Mouse (Mus musculus): ENCODE results near the gene Ppara. TPM values are rescaled to one million over a fixed set of nuclear protein-coding genes. Genes with fewer than 3 reads are reported as not detected.

Gene Ppara
- polyA plus RNA-seq, 2 experiments = 4.4 to 6.9 TPM

DNA sequence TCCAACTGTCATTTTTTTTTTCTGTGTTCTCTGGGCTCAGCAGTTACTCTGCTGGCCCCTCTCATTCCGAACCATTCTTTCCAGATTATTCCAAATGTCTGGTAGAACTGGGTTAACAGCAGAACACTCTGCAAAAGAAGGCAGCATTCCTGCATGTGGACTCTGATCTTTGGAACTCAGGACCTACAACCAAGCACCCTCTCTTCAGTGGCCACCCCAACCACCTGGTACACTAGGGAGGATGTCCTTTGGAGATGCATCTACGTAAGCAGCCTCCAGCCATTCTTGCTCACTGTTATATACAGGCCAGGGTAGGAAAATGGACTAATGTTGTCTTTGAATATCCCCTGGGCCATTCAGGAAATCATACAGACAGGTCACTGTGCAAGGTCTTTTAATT, 1.1 kb upstream of the Ppara start:
- no peak overlapping the region for H3K4me2 ChIP-seq (ENCODE audit: low read depth)
- 76% methylated on average over 2 of the region's 2 CpGs for WGBS (ENCODE audit: insufficient replicate concordance)
- no peak overlapping the region for H3K27ac ChIP-seq
- H3K9me3 ChIP-seq (ENCODE audit: control insufficient read depth, low read length) = no peaks in the 10 kb centered on the region
- H3K9ac ChIP-seq (replicated peaks) = no peak overlapping the region
- H3K4me3 ChIP-seq (ENCODE audit: insufficient read depth in 1 of 2, low read depth in 2 of 2, low read length in 2 of 2) = no peak overlapping the region
- no peaks in the 10 kb centered on the region for H3K36me3 ChIP-seq (replicated peaks; ENCODE audit: control insufficient read depth, insufficient read depth, low read depth)
- H3K4me1 ChIP-seq (replicated peaks; ENCODE audit: control insufficient read depth in 2 of 2, insufficient read depth in 2 of 2, low read length in 1 of 2) = peaks cover 0 to 13% of the 10 kb centered on the region in 2 experiments; a peak in 2 of 4 replicates
- ATAC-seq (ENCODE audit: insufficient read depth) = no peak
- DNase-seq (ENCODE audit: low read depth in 3 of 3, low spot score in 3 of 3) = no peak
- peaks cover 29% of the 10 kb centered on the region for H3K27me3 ChIP-seq (ENCODE audit: control insufficient read depth, insufficient read depth, low read length)
- TF ChIP-seq CTCF (IDR thresholded peaks at IDR 0.05; ENCODE audit: low read depth) (no peak), EP300 (IDR thresholded peaks at IDR 0.05; ENCODE audit: low read depth) (no peak)

DNA sequence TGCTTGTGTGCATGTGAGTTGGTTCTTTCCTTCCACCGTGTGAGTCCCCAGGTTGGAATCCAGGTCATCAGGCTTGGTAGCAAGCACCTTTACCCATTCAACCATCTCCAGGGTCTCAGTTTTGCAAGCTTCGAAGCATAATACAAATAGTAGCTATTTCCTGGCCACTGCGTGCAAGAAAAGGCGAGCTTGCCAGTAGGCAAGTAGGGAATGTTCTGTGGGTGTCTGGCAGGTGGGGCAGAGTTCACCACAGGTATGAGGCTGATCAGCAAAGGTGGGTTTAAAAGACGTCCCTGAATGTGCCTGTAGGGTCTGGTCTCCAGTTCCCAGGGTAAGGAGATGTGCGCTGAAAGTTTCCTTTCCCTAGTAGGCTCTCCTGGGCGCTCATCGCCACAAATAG, 635 bp upstream of the Ppara start:
- H3K4me1 ChIP-seq (replicated peaks; ENCODE audit: control insufficient read depth in 2 of 2, insufficient read depth in 2 of 2, low read length in 1 of 2) = peaks cover 0 to 13% of the 10 kb centered on the region in 2 experiments; a peak in 2 of 4 replicates
- peaks cover 29% of the 10 kb centered on the region for H3K27me3 ChIP-seq (ENCODE audit: control insufficient read depth, insufficient read depth, low read length)
- H3K9ac ChIP-seq (replicated peaks) = no peak overlapping the region
- H3K27ac ChIP-seq = no peak overlapping the region
- ATAC-seq (ENCODE audit: insufficient read depth) (no peak), DNase-seq (ENCODE audit: low read depth in 3 of 3, low spot score in 3 of 3) (no peak)
- H3K36me3 ChIP-seq (replicated peaks; ENCODE audit: control insufficient read depth, insufficient read depth, low read depth) = no peaks in the 10 kb centered on the region
- H3K4me2 ChIP-seq (ENCODE audit: low read depth) = peak overlapping the region; percentile 52
- H3K9me3 ChIP-seq (ENCODE audit: control insufficient read depth, low read length) = no peaks in the 10 kb centered on the region
- WGBS (ENCODE audit: insufficient replicate concordance) = 27% methylated on average over 8 of the region's 8 CpGs
- no peak for TF ChIP-seq EP300 (IDR thresholded peaks at IDR 0.05; ENCODE audit: low read depth)
- no peak for TF ChIP-seq CTCF (IDR thresholded peaks at IDR 0.05; ENCODE audit: low read depth)
- no peak overlapping the region for H3K4me3 ChIP-seq (ENCODE audit: insufficient read depth in 1 of 2, low read depth in 2 of 2, low read length in 2 of 2)

- DNase-seq (ENCODE audit: low read depth in 3 of 3, low spot score in 3 of 3) (peak; percentile 37 to 49 (median 41)), ATAC-seq (ENCODE audit: insufficient read depth) (peak; percentile 80)
- TF ChIP-seq CTCF (IDR thresholded peaks at IDR 0.05; ENCODE audit: low read depth) (0 out of 2 replicates have a peak, but pooled peaks have one; percentile 6), EP300 (IDR thresholded peaks at IDR 0.05; ENCODE audit: low read depth) (no peak)
- Histone ChIP-seq H3K36me3 (replicated peaks; ENCODE audit: control insufficient read depth, insufficient read depth, low read depth) (no peaks in the 10 kb centered on the region), H3K9ac (replicated peaks) (no peak overlapping the region), H3K9me3 (ENCODE audit: control insufficient read depth, low read length) (no peaks in the 10 kb centered on the region), H3K4me3 (ENCODE audit: insufficient read depth in 1 of 2, low read depth in 2 of 2, low read length in 2 of 2) (peak overlapping the region; percentile 46 to 52), H3K27me3 (ENCODE audit: control insufficient read depth, insufficient read depth, low read length) (peaks cover 29% of the 10 kb centered on the region), H3K4me2 (ENCODE audit: low read depth) (peak overlapping the region; percentile 52), H3K27ac (no peak overlapping the region), H3K4me1 (replicated peaks; ENCODE audit: control insufficient read depth in 2 of 2, insufficient read depth in 2 of 2, low read length in 1 of 2) (peaks cover 0 to 13% of the 10 kb centered on the region in 2 experiments; a peak in 2 of 4 replicates)
- WGBS (ENCODE audit: insufficient replicate concordance) = under 1% methylated on average over 69 of the region's 78 CpGs
These were observed 466 bp downstream of the Ppara start for GRCm38 (mm10) chr15:85735063-85735835.

DNA sequence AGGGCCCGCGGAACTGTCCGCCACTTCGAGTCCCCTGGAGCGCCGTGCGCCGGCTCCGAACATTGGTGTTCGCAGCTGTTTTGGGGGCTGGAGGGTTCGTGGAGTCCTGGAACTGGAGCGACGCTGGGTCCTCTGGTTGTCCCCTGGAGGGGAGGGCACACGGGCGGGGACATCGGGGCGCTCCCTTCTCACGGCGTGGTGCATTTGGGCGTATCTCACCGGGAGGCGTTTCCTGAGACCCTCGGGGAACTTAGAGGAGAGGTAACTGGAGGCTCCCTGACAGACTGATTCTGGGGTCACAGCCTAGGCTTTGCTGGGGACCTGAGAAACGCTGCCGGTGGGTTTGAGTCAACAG, 1.0 kb downstream of the Ppara start:
- Histone ChIP-seq H3K4me2 (ENCODE audit: low read depth) (peak overlapping the region; percentile 52), H3K36me3 (replicated peaks; ENCODE audit: control insufficient read depth, insufficient read depth, low read depth) (no peaks in the 10 kb centered on the region), H3K4me1 (replicated peaks; ENCODE audit: control insufficient read depth in 2 of 2, insufficient read depth in 2 of 2, low read length in 1 of 2) (peaks cover 0 to 13% of the 10 kb centered on the region in 2 experiments; a peak in 2 of 4 replicates), H3K27me3 (ENCODE audit: control insufficient read depth, insufficient read depth, low read length) (peaks cover 29% of the 10 kb centered on the region), H3K9ac (replicated peaks) (no peak overlapping the region), H3K4me3 (ENCODE audit: insufficient read depth in 1 of 2, low read depth in 2 of 2, low read length in 2 of 2) (peak overlapping the region; percentile 38 to 52), H3K9me3 (ENCODE audit: control insufficient read depth, low read length) (no peaks in the 10 kb centered on the region), H3K27ac (no peak overlapping the region)
- peak; percentile 25; the same call in 1 of the 2 replicates for ATAC-seq (ENCODE audit: insufficient read depth)
- no peak for DNase-seq (ENCODE audit: low read depth in 3 of 3, low spot score in 3 of 3)
- WGBS (ENCODE audit: insufficient replicate concordance) = under 1% methylated on average over 25 of the region's 25 CpGs
- TF ChIP-seq EP300 (IDR thresholded peaks at IDR 0.05; ENCODE audit: low read depth) (no peak), CTCF (IDR thresholded peaks at IDR 0.05; ENCODE audit: low read depth) (no peak)

GRCm38 (mm10) chr15:85736506-85736905, 1.7 kb downstream of the Ppara start:
- Histone ChIP-seq H3K4me3 (ENCODE audit: insufficient read depth in 1 of 2, low read depth in 2 of 2, low read length in 2 of 2) (peak overlapping the region in 1 of 2 experiments; percentile 52; a peak in 2 of 4 replicates), H3K9ac (replicated peaks) (no peak overlapping the region), H3K9me3 (ENCODE audit: control insufficient read depth, low read length) (no peaks in the 10 kb centered on the region), H3K36me3 (replicated peaks; ENCODE audit: control insufficient read depth, insufficient read depth, low read depth) (no peaks in the 10 kb centered on the region), H3K4me2 (ENCODE audit: low read depth) (peak overlapping the region; percentile 52), H3K27me3 (ENCODE audit: control insufficient read depth, insufficient read depth, low read length) (peaks cover 29% of the 10 kb centered on the region), H3K27ac (no peak overlapping the region), H3K4me1 (replicated peaks; ENCODE audit: control insufficient read depth in 2 of 2, insufficient read depth in 2 of 2, low read length in 1 of 2) (peaks cover 0 to 10% of the 10 kb centered on the region in 2 experiments; a peak in 2 of 4 replicates)
- ATAC-seq (ENCODE audit: insufficient read depth) (no peak), DNase-seq (ENCODE audit: low read depth in 3 of 3, low spot score in 3 of 3) (no peak)
- TF ChIP-seq CTCF (IDR thresholded peaks at IDR 0.05; ENCODE audit: low read depth) = no peak
- TF ChIP-seq EP300 (IDR thresholded peaks at IDR 0.05; ENCODE audit: low read depth) = no peak
- WGBS (ENCODE audit: insufficient replicate concordance) = 40% methylated on average over 10 of the region's 10 CpGs

Measured in liver, embryonic 14.5 days (tissue).